Mouse (Mus musculus) brain, embryonic 18.5 days (tissue): ENCODE data around the gene Xrn2.

ENCODE experiments used
- DNase-seq: peaks from one replicate; pipeline ENCODE4 v3.0.0-alpha.2; 2012; ENCODE audit warnings: low read depth, low spot score

Xrn2 gene

GRCm38 (mm10) chr2:147053229-147053892, 40.6 kb downstream of the Xrn2 start:
- no peak for DNase-seq

- no peak for DNase-seq
Measured at GRCm38 (mm10) chr2:147067480-147068246, 54.9 kb downstream of the Xrn2 start.

- DNase-seq: no peak
Measured at GRCm38 (mm10) chr2:147069077-147069476, 56.3 kb downstream of the Xrn2 start.

- DNase-seq: no peak
Measured at GRCm38 (mm10) chr2:147070305-147070704, 57.5 kb downstream of the Xrn2 start.

- DNase-seq: no peak
Measured at GRCm38 (mm10) chr2:147073962-147074361, 61.2 kb downstream of the Xrn2 start.

- no peak for DNase-seq
Measured at GRCm38 (mm10) chr2:147074399-147074798, 61.6 kb downstream of the Xrn2 start.

- DNase-seq: no peak
Measured at GRCm38 (mm10) chr2:147082391-147082790, 69.6 kb downstream of the Xrn2 start.

- no peak for DNase-seq
Measured at GRCm38 (mm10) chr2:147083471-147084365, 70.9 kb downstream of the Xrn2 start.

GRCm38 (mm10) chr2:147084366-147085071, 71.7 kb downstream of the Xrn2 start:
- no peak for DNase-seq

- no peak for DNase-seq
Measured at GRCm38 (mm10) chr2:147085072-147085870, 72.5 kb downstream of the Xrn2 start, which contains the start of gene Nkx2-4. TSS of gene Nkx2-4 (minus strand) at chr2:147085445.

GRCm38 (mm10) chr2:147085937-147086336, 73.1 kb downstream of the Xrn2 start:
- no peak for DNase-seq

- no peak for DNase-seq
Measured at GRCm38 (mm10) chr2:147086441-147086840, 73.6 kb downstream of the Xrn2 start.

- DNase-seq: no peak
Measured at GRCm38 (mm10) chr2:147119736-147120135, 106.9 kb downstream of the Xrn2 start.

- no peak for DNase-seq
Measured at GRCm38 (mm10) chr2:147127366-147127765, 114.6 kb downstream of the Xrn2 start.
